Mouse (Mus musculus): ENCODE measurements around the gene Prelp. TPM values are rescaled to one million over a fixed set of nuclear protein-coding genes. Genes with fewer than 3 reads are reported as not detected.

Prelp gene
- total and polyA plus RNA-seq, 2 experiments from 2014 or later = 2.4 to 5.0 TPM

DNA sequence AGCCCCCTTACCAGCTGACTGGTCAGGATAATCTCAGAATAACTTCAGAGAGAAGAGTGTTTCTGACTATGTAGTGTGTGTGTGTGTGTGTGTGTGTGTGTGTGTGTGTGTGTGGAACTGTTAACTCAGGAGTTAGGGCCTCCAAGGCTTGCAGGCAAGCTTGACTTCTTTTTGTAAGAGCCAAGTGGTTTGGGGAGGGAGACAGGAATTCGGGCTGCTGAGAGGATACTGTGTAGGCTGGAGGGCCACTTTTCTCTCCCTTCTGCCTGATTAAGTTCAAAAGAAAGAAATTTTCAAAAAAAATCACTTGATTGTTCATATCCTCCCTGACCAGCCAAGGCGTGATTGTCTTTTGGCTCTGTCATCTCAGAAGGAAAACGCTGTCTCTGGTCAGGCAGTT lies 813 bp downstream of the Prelp start:
- Histone ChIP-seq H3K4me3 (ENCODE audit: low read depth, low read length) (no peak overlapping the region), H3K27ac (ENCODE audit: low read depth, low read length) (no peak overlapping the region; the same call in 1 of the 2 replicates), H3K27me3 (ENCODE audit: insufficient read depth, low read length) (no peaks in the 10 kb centered on the region), H3K4me2 (ENCODE audit: low read depth) (no peak overlapping the region), H3K4me1 (ENCODE audit: insufficient read depth) (peaks cover 6% of the 10 kb centered on the region), H3K36me3 (ENCODE audit: insufficient read depth) (no peaks in the 10 kb centered on the region), H3K9me3 (ENCODE audit: low read length) (no peaks in the 10 kb centered on the region), H3K9ac (no peak overlapping the region)
- ATAC-seq (no peak), DNase-seq (no peak)
- TF ChIP-seq CTCF (IDR thresholded peaks at IDR 0.05; ENCODE audit: low read depth) = no peak
- 8% methylated on average over 3 of the region's 3 CpGs for WGBS

DNA sequence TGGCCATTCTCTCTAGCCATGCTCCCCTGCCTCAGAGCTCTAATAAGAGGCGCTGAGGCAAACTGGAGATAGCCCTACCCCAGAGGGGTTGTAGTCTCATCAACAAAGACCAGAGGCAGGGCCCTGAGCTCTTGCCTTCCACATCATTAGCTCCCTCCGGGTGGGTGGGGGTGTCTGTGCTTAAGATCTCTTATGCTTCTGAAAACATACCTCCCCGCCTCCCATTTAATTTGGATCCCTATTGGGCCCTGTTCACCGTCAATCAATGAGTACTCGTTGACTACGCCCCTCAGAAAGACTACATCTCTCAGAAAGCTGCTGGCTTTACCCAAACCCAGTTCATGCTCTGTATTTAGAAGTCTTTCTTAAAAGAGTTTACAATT lies 3.1 kb downstream of the Prelp start:
- no peak for DNase-seq
- no peaks in the 10 kb centered on the region for H3K9me3 ChIP-seq (ENCODE audit: low read length)
- H3K4me1 ChIP-seq (ENCODE audit: insufficient read depth) = peaks cover 6% of the 10 kb centered on the region
- H3K27me3 ChIP-seq (ENCODE audit: insufficient read depth, low read length) = no peaks in the 10 kb centered on the region
- no peak overlapping the region for H3K9ac ChIP-seq
- WGBS = 32% methylated on average over 6 of the region's 6 CpGs
- no peak overlapping the region for H3K4me2 ChIP-seq (ENCODE audit: low read depth)
- no peak for TF ChIP-seq CTCF (IDR thresholded peaks at IDR 0.05; ENCODE audit: low read depth)
- 0 out of 2 replicates have a peak overlapping the region, but pooled peaks have one; percentile 21 for H3K27ac ChIP-seq (ENCODE audit: low read depth, low read length)
- no peak overlapping the region for H3K4me3 ChIP-seq (ENCODE audit: low read depth, low read length)
- H3K36me3 ChIP-seq (ENCODE audit: insufficient read depth) = no peaks in the 10 kb centered on the region
- peak; percentile 32; the same call in 1 of the 2 replicates for ATAC-seq

DNA sequence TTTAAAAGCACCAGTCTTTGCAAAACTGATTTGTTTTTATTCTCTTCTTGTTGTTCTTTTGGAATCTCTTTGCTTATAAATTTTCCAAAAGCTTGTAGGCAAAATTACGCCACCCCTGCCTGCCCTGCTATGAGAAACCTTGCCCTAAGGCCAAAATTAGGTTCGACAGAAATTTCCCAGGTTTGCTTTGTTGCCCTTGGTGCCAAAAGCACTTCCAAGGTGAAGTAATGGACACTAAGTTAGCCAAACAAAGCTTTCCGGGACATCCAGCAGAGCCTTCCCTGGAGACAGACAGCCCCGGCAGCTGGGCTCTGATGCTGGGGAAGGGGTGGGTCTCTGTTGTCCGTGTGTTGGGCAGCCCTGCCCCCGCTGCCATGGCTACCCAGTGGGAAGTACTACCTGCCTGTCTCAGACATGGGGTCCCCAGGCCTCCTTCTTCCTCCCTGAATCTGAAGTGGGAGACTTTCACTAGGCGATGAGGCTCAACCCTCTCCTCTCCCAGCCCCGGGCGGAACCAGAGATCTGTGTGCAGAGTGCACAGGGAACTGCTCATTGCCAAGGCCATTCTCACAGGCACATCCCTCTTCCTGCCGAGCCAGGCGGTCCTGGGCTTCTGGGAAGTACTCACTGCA lies 3.6 kb downstream of the Prelp start:
- Histone ChIP-seq H3K4me2 (ENCODE audit: low read depth) (no peak overlapping the region), H3K4me1 (ENCODE audit: insufficient read depth) (peaks cover 6% of the 10 kb centered on the region), H3K4me3 (ENCODE audit: low read depth, low read length) (no peak overlapping the region), H3K36me3 (ENCODE audit: insufficient read depth) (no peaks in the 10 kb centered on the region), H3K9ac (no peak overlapping the region), H3K27me3 (ENCODE audit: insufficient read depth, low read length) (no peaks in the 10 kb centered on the region), H3K27ac (ENCODE audit: low read depth, low read length) (0 out of 2 replicates have a peak overlapping the region, but pooled peaks have one; percentile 21), H3K9me3 (ENCODE audit: low read length) (no peaks in the 10 kb centered on the region)
- DNase-seq (no peak), ATAC-seq (no peak)
- WGBS = 32% methylated on average over 11 of the region's 11 CpGs
- no peak for TF ChIP-seq CTCF (IDR thresholded peaks at IDR 0.05; ENCODE audit: low read depth)

DNA sequence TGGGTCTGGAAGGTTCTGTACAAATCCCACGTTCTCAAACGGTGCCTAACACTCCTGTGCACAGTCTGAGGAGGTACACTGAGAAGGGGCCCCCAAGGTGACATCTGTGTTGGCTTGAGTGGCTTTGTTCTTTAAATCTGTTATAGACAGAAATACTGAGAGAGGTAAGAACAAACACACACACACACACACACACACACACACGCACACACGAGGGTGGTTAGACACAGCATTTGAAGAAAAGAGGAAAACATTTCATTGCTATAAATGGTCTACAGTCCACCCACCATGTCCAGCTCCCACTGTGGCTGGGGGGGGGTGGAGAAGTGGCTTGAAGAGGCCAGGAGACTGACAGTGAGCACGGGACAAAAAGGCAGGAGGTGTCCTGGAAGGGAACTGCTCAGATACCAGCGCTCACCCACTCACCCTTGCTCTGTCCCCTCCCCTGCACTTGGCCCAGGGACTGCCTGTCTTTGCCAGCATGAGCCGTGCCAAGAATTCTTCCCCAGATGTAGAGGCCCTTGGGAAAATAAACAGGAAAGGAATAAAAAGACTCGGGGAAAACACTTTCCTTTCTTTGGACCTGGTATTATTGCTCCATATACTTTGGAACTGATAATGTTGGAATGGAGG lies 5.4 kb downstream of the Prelp start:
- H3K27ac ChIP-seq (ENCODE audit: low read depth, low read length) = no peak overlapping the region
- peaks cover 6% of the 10 kb centered on the region for H3K4me1 ChIP-seq (ENCODE audit: insufficient read depth)
- no peak overlapping the region for H3K9ac ChIP-seq
- no peaks in the 10 kb centered on the region for H3K36me3 ChIP-seq (ENCODE audit: insufficient read depth)
- no peaks in the 10 kb centered on the region for H3K9me3 ChIP-seq (ENCODE audit: low read length)
- no peak overlapping the region for H3K4me3 ChIP-seq (ENCODE audit: low read depth, low read length)
- peak; percentile 47; the same call in 1 of the 2 replicates for ATAC-seq
- no peaks in the 10 kb centered on the region for H3K27me3 ChIP-seq (ENCODE audit: insufficient read depth, low read length)
- no peak for TF ChIP-seq CTCF (IDR thresholded peaks at IDR 0.05; ENCODE audit: low read depth)
- no peak overlapping the region for H3K4me2 ChIP-seq (ENCODE audit: low read depth)
- DNase-seq = peak; percentile 57
- 47% methylated on average over 8 of the region's 8 CpGs for WGBS

DNA sequence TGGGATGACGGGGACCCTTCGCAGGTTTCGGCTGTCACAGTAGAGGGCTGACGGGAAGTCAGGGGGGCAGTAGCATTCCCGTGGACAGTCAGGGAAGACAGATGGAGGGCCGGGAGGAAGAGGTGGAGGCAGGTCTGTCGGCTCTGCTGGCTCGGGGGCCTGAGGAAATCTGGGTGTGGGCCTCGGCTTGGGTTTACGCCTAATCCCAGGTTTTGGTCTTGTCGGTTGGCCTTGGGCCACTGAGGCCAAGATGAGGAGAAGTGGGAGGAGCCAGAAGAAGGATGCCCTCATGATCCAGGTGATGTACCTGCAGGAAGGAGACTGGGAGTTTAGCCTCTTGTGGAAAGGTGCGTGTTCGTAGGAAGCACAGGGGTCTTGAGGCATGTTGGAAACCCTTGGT lies 6.1 kb downstream of the Prelp start:
- TF ChIP-seq CTCF (IDR thresholded peaks at IDR 0.05; ENCODE audit: low read depth) = no peak
- Histone ChIP-seq H3K4me3 (ENCODE audit: low read depth, low read length) (no peak overlapping the region), H3K9me3 (ENCODE audit: low read length) (no peaks in the 10 kb centered on the region), H3K27me3 (ENCODE audit: insufficient read depth, low read length) (peaks cover 4% of the 10 kb centered on the region; the same call in 1 of the 2 replicates), H3K27ac (ENCODE audit: low read depth, low read length) (no peak overlapping the region), H3K4me1 (ENCODE audit: insufficient read depth) (peaks cover 6% of the 10 kb centered on the region; the same call in 1 of the 2 replicates), H3K4me2 (ENCODE audit: low read depth) (no peak overlapping the region), H3K36me3 (ENCODE audit: insufficient read depth) (no peaks in the 10 kb centered on the region), H3K9ac (no peak overlapping the region)
- ATAC-seq = no peak
- DNase-seq = no peak
- WGBS = 89% methylated on average over 13 of the region's 13 CpGs

DNA sequence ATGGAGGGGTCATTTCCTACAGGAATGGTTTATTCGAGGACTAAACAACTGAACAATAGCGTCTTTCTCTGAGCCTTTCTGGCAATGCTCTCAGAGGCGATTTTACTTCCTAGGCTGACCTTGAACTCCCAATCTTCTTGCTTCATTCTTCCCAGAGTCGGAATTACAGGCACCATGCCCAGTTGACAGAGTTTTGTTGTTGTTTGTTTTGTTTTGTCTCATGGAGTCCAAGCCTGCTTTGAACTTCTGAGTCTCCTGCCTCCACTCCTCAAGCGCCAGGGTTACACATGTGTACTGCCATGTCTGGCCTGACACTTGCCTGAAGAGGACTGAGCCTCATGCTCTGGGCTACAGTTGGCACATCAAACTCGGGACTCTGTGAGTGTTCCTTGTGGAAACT lies 8.2 kb downstream of the Prelp start:
- H3K4me2 ChIP-seq (ENCODE audit: low read depth) = no peak overlapping the region
- no peaks in the 10 kb centered on the region for H3K36me3 ChIP-seq (ENCODE audit: insufficient read depth)
- H3K4me1 ChIP-seq (ENCODE audit: insufficient read depth) = peaks cover 15% of the 10 kb centered on the region
- no peak overlapping the region for H3K9ac ChIP-seq
- 66% methylated on average over 6 of the region's 6 CpGs for WGBS
- H3K9me3 ChIP-seq (ENCODE audit: low read length) = no peaks in the 10 kb centered on the region
- no peak for DNase-seq
- peaks cover 4% of the 10 kb centered on the region; the same call in 1 of the 2 replicates for H3K27me3 ChIP-seq (ENCODE audit: insufficient read depth, low read length)
- H3K27ac ChIP-seq (ENCODE audit: low read depth, low read length) = no peak overlapping the region
- no peak for TF ChIP-seq CTCF (IDR thresholded peaks at IDR 0.05; ENCODE audit: low read depth)
- ATAC-seq = no peak
- no peak overlapping the region for H3K4me3 ChIP-seq (ENCODE audit: low read depth, low read length)

DNA sequence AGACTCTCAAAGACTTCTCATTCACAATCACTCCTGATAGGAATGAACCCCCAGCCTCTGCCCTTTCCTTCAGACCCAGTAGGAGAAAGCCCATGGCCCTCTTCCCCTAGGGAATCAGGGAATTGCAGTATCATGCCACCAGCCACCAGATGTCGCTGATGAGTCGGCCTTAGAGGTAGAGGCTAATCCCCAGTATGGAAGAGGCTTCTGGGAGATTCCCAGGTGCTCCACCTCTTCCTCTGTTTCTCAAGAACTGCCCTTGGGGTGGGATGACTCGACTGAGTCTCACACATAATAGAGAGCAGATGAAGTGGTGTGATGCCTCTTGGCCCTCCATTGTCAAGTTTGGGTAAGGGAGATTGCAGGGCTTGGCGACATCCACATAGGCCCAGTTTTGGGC lies 9.8 kb downstream of the Prelp start:
- Histone ChIP-seq H3K9ac (no peak overlapping the region), H3K36me3 (ENCODE audit: insufficient read depth) (no peaks in the 10 kb centered on the region), H3K4me1 (ENCODE audit: insufficient read depth) (peaks cover 21% of the 10 kb centered on the region), H3K27ac (ENCODE audit: low read depth, low read length) (no peak overlapping the region), H3K4me3 (ENCODE audit: low read depth, low read length) (no peak overlapping the region), H3K9me3 (ENCODE audit: low read length) (no peaks in the 10 kb centered on the region), H3K27me3 (ENCODE audit: insufficient read depth, low read length) (peaks cover 4% of the 10 kb centered on the region; the same call in 1 of the 2 replicates), H3K4me2 (ENCODE audit: low read depth) (no peak overlapping the region)
- ATAC-seq (no peak), DNase-seq (peak; percentile 85)
- WGBS = 24% methylated on average over 4 of the region's 4 CpGs
- peak; percentile 96 for TF ChIP-seq CTCF (IDR thresholded peaks at IDR 0.05; ENCODE audit: low read depth)

All from forebrain, postnatal 0 days (tissue).